Mouse (Mus musculus): ENCODE data around the gene Prr29. TPM values are rescaled to one million over a fixed set of nuclear protein-coding genes. Genes with fewer than 3 reads are reported as not detected.

The Prr29 gene
- polyA plus RNA-seq (2016; fragmentation: Nextera tagmentation; extraction: Ambion mirVana) = not detected in 2 replicates

- Histone ChIP-seq H3K9me3 (no peaks in the 10 kb centered on the region), H3K4me3 (peak within 1 kb of the TSS; percentile 22; the same call in 1 of the 2 replicates), H3K27me3 (ENCODE audit: poor library complexity, severe bottlenecking) (0 out of 2 replicates have a peak, but pooled peaks cover 6% of the 10 kb centered on the region), H3K27ac (peak within 1 kb of the TSS; percentile 36), H3K4me1 (peaks cover 27% of the 10 kb centered on the region), H3K36me3 (replicated peaks) (no peaks in the 10 kb centered on the region)
- 65% methylated on average over 10 of the region's 10 CpGs for WGBS
- DNase-seq (ENCODE audit: extremely low spot score, low spot score) = no peak
Measured at GRCm38 (mm10) chr11:106365366-106365765, at the start of gene Prr29. Gene Prr29, plus strand, starts transcription at chr11:106365472.

- 67% methylated on average over 1 of the region's 1 CpGs for WGBS
- Histone ChIP-seq H3K27me3 (ENCODE audit: poor library complexity, severe bottlenecking) (no peaks in the 10 kb centered on the region), H3K27ac (0 out of 2 replicates have a peak overlapping the region, but pooled peaks have one; percentile 20), H3K36me3 (replicated peaks) (no peaks in the 10 kb centered on the region), H3K4me1 (peaks cover 38% of the 10 kb centered on the region), H3K9me3 (no peaks in the 10 kb centered on the region), H3K4me3 (no peak overlapping the region)
- DNase-seq (ENCODE audit: extremely low spot score, low spot score) = no peak
Measured at GRCm38 (mm10) chr11:106316416-106316815, 48.9 kb upstream of the Prr29 start.

- Histone ChIP-seq H3K36me3 (replicated peaks) (no peaks in the 10 kb centered on the region), H3K4me1 (peaks cover 38% of the 10 kb centered on the region), H3K27ac (no peak overlapping the region), H3K4me3 (no peak overlapping the region), H3K9me3 (no peaks in the 10 kb centered on the region), H3K27me3 (ENCODE audit: poor library complexity, severe bottlenecking) (no peaks in the 10 kb centered on the region)
- 89% methylated on average over 7 of the region's 7 CpGs for WGBS
- no peak for DNase-seq (ENCODE audit: extremely low spot score, low spot score)
Measured at GRCm38 (mm10) chr11:106317801-106318200, 47.5 kb upstream of the Prr29 start.

GRCm38 (mm10) chr11:106318406-106319366 is 46.6 kb upstream of the Prr29 start:
- WGBS = 79% methylated on average over 21 of the region's 21 CpGs
- H3K27ac ChIP-seq = no peak overlapping the region
- no peaks in the 10 kb centered on the region for H3K9me3 ChIP-seq
- no peak overlapping the region for H3K4me3 ChIP-seq
- H3K27me3 ChIP-seq (ENCODE audit: poor library complexity, severe bottlenecking) = no peaks in the 10 kb centered on the region
- no peaks in the 10 kb centered on the region for H3K36me3 ChIP-seq (replicated peaks)
- no peak for DNase-seq (ENCODE audit: extremely low spot score, low spot score)
- peaks cover 30% of the 10 kb centered on the region for H3K4me1 ChIP-seq

GRCm38 (mm10) chr11:106324858-106325257 is 40.4 kb upstream of the Prr29 start:
- peak overlapping the region; percentile 22 for H3K27ac ChIP-seq
- DNase-seq (ENCODE audit: extremely low spot score, low spot score) = no peak
- 64% methylated on average over 5 of the region's 5 CpGs for WGBS
- H3K4me3 ChIP-seq = no peak overlapping the region
- no peaks in the 10 kb centered on the region for H3K27me3 ChIP-seq (ENCODE audit: poor library complexity, severe bottlenecking)
- no peaks in the 10 kb centered on the region for H3K9me3 ChIP-seq
- no peaks in the 10 kb centered on the region for H3K36me3 ChIP-seq (replicated peaks)
- peaks cover 35% of the 10 kb centered on the region for H3K4me1 ChIP-seq

GRCm38 (mm10) chr11:106325566-106326206 is 39.6 kb upstream of the Prr29 start:
- Histone ChIP-seq H3K4me1 (peaks cover 35% of the 10 kb centered on the region), H3K4me3 (no peak overlapping the region), H3K36me3 (replicated peaks) (no peaks in the 10 kb centered on the region), H3K9me3 (no peaks in the 10 kb centered on the region), H3K27ac (peak overlapping the region; percentile 11; the same call in 1 of the 2 replicates), H3K27me3 (ENCODE audit: poor library complexity, severe bottlenecking) (no peaks in the 10 kb centered on the region)
- DNase-seq (ENCODE audit: extremely low spot score, low spot score) = peak; percentile 36
- 77% methylated on average over 8 of the region's 8 CpGs for WGBS

- Histone ChIP-seq H3K27ac (no peak overlapping the region), H3K4me1 (peaks cover 35% of the 10 kb centered on the region), H3K36me3 (replicated peaks) (no peaks in the 10 kb centered on the region), H3K4me3 (no peak overlapping the region), H3K9me3 (no peaks in the 10 kb centered on the region), H3K27me3 (ENCODE audit: poor library complexity, severe bottlenecking) (no peaks in the 10 kb centered on the region)
- DNase-seq (ENCODE audit: extremely low spot score, low spot score) = no peak
- 92% methylated on average over 8 of the region's 8 CpGs for WGBS
Measured at GRCm38 (mm10) chr11:106326475-106326874, 38.8 kb upstream of the Prr29 start.

- 69% methylated on average over 5 of the region's 5 CpGs for WGBS
- Histone ChIP-seq H3K4me1 (peaks cover 38% of the 10 kb centered on the region), H3K27me3 (ENCODE audit: poor library complexity, severe bottlenecking) (no peaks in the 10 kb centered on the region), H3K27ac (no peak overlapping the region), H3K4me3 (no peak overlapping the region), H3K9me3 (no peaks in the 10 kb centered on the region), H3K36me3 (replicated peaks) (no peaks in the 10 kb centered on the region)
- no peak for DNase-seq (ENCODE audit: extremely low spot score, low spot score)
Measured at GRCm38 (mm10) chr11:106328521-106328920, 36.8 kb upstream of the Prr29 start.

- Histone ChIP-seq H3K4me3 (no peak overlapping the region), H3K27me3 (ENCODE audit: poor library complexity, severe bottlenecking) (no peaks in the 10 kb centered on the region), H3K27ac (no peak overlapping the region), H3K36me3 (replicated peaks) (no peaks in the 10 kb centered on the region), H3K4me1 (peaks cover 43% of the 10 kb centered on the region), H3K9me3 (no peaks in the 10 kb centered on the region)
- no peak for DNase-seq (ENCODE audit: extremely low spot score, low spot score)
- 82% methylated on average over 6 of the region's 6 CpGs for WGBS
Measured at GRCm38 (mm10) chr11:106329128-106329527, 36.1 kb upstream of the Prr29 start.

GRCm38 (mm10) chr11:106329682-106330081 is 35.6 kb upstream of the Prr29 start:
- no peaks in the 10 kb centered on the region for H3K27me3 ChIP-seq (ENCODE audit: poor library complexity, severe bottlenecking)
- 71% methylated on average over 7 of the region's 7 CpGs for WGBS
- no peak overlapping the region for H3K27ac ChIP-seq
- no peaks in the 10 kb centered on the region for H3K9me3 ChIP-seq
- H3K36me3 ChIP-seq (replicated peaks) = no peaks in the 10 kb centered on the region
- no peak for DNase-seq (ENCODE audit: extremely low spot score, low spot score)
- peaks cover 43% of the 10 kb centered on the region for H3K4me1 ChIP-seq
- no peak overlapping the region for H3K4me3 ChIP-seq

GRCm38 (mm10) chr11:106332458-106332857 is 32.8 kb upstream of the Prr29 start:
- DNase-seq (ENCODE audit: extremely low spot score, low spot score) = no peak
- Histone ChIP-seq H3K27me3 (ENCODE audit: poor library complexity, severe bottlenecking) (no peaks in the 10 kb centered on the region), H3K4me1 (peaks cover 24% of the 10 kb centered on the region), H3K9me3 (no peaks in the 10 kb centered on the region), H3K27ac (no peak overlapping the region), H3K4me3 (no peak overlapping the region), H3K36me3 (replicated peaks) (no peaks in the 10 kb centered on the region)
- WGBS = 68% methylated on average over 4 of the region's 4 CpGs

- no peaks in the 10 kb centered on the region for H3K36me3 ChIP-seq (replicated peaks)
- H3K4me1 ChIP-seq = peaks cover 23% of the 10 kb centered on the region
- no peak for DNase-seq (ENCODE audit: extremely low spot score, low spot score)
- H3K27me3 ChIP-seq (ENCODE audit: poor library complexity, severe bottlenecking) = no peaks in the 10 kb centered on the region
- 23% methylated on average over 2 of the region's 2 CpGs for WGBS
- no peak overlapping the region for H3K4me3 ChIP-seq
- H3K9me3 ChIP-seq = no peaks in the 10 kb centered on the region
- no peak overlapping the region for H3K27ac ChIP-seq
Measured at GRCm38 (mm10) chr11:106334066-106334465, 31.2 kb upstream of the Prr29 start.

- WGBS = 81% methylated on average over 5 of the region's 5 CpGs
- peak overlapping the region; percentile 16; the same call in 1 of the 2 replicates for H3K27ac ChIP-seq
Measured at GRCm38 (mm10) chr11:106338029-106338428, 27.2 kb upstream of the Prr29 start.

More at GRCm38 (mm10) chr11:106338029-106338428, 27.2 kb upstream of the Prr29 start:
- no peak for DNase-seq (ENCODE audit: extremely low spot score, low spot score)
- Histone ChIP-seq H3K4me1 (peaks cover 31% of the 10 kb centered on the region), H3K27me3 (ENCODE audit: poor library complexity, severe bottlenecking) (no peaks in the 10 kb centered on the region), H3K9me3 (no peaks in the 10 kb centered on the region), H3K4me3 (no peak overlapping the region), H3K36me3 (replicated peaks) (no peaks in the 10 kb centered on the region)

All from forebrain, embryonic 10.5 days (tissue).